Mouse (Mus musculus) heart, embryonic 16.5 days (tissue): ENCODE results near the gene Neil3. TPM values are rescaled to one million over a fixed set of nuclear protein-coding genes. Genes with fewer than 3 reads are reported as not detected.
"Not testable (repeated sequence)": the region's sequence is repeated elsewhere in the genome, so short reads cannot be mapped to it uniquely, and the experiment has no call there.

Source experiments
- ATAC-seq: fragments of 200-750 bp; cut with Nextera tagmentation; replicated peaks from 2 replicates; pipeline ENCODE4 v1.8.0; 2017; ENCODE audit warnings: moderate number of reproducible peaks; ENCODE audit not compliant: insufficient read depth, low FRiP score; ENCODE audit errors: extremely low read depth
- H3K27ac ChIP-seq: fragments of 300-500 bp; sonication (generic); 2 replicates; pipeline ENCODE4 v1.5.1; 2014; ENCODE audit warnings: mild to moderate bottlenecking, low read length, control low read depth, moderate library complexity
- H3K27me3 ChIP-seq: fragments of 300-500 bp; sonication (generic); 2 replicates; pipeline ENCODE4 v1.6.1; 2014; ENCODE audit warnings: low read length, mixed read lengths; ENCODE audit not compliant: control insufficient read depth, insufficient read depth
- H3K36me3 ChIP-seq: fragments of 300-500 bp; sonication (generic); 2 replicates; pipeline ENCODE4 v1.6.1; 2014; ENCODE audit not compliant: control insufficient read depth, insufficient read depth
- H3K4me1 ChIP-seq: fragments of 300-500 bp; sonication (generic); 2 replicates; pipeline ENCODE4 v1.6.1; 2014; ENCODE audit warnings: low read length, mixed read lengths; ENCODE audit not compliant: control insufficient read depth, insufficient read depth
- H3K4me2 ChIP-seq: fragments of 300-500 bp; sonication (generic); 2 replicates; pipeline ENCODE4 v1.6.1; 2014; ENCODE audit warnings: low read depth, mild to moderate bottlenecking, control low read depth, low read length
- H3K4me3 ChIP-seq: fragments of 300-500 bp; sonication (generic); 2 replicates; pipeline ENCODE4 v1.5.1; 2014; ENCODE audit warnings: mild to moderate bottlenecking, control low read depth, low read length
- H3K9ac ChIP-seq: fragments of 300-500 bp; sonication (generic); 2 replicates; pipeline ENCODE4 v1.6.1; 2014; ENCODE audit warnings: low read length, control low read depth
- H3K9me3 ChIP-seq: fragments of 300-500 bp; sonication (generic); replicated peaks from 2 replicates; pipeline ENCODE4 v1.6.1; 2016; ENCODE audit warnings: low read length; ENCODE audit not compliant: control insufficient read depth
- WGBS: fragments of 180-500 bp; shearing (Covaris S2); extraction: QIAGEN DNeasy Blood & Tissue Kit; methylation state at CpG from one replicate; pipeline ENCODE4 v1.1.7; 2014; 5-methylcytosine and 5-hydroxymethylcytosine counted together
- polyA plus RNA-seq: library from polyadenylated mRNA; unstranded; fragments of >200 nt; fragmentation: Nextera tagmentation; extraction: Ambion mirVana; gene quantifications from 2 replicates; pipeline ENCODE4 v1.2.1, GENCODE M21; 2015

The Neil3 gene
- polyA plus RNA-seq, 1 experiment from 2014 or later = 26.4 TPM

DNA sequence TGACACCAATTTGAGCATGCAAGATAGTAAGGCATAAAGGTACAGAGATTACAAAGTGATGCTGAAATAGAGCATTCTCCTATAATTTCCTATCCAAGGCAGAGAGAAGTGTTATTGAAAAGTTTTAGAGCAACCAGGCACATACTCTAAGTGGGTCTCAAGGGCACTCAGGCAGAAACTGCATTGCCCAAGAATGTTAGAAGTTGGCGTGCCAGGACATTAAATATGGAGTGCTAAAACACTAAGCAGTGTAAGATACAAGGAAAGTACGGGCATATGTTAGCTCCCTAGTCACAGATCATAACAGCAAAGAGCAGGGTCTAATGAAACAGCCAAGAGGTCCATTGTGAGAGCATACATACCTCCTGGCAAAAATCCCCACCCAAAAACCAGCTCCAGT lies 65.3 kb downstream of the Neil3 start:
- Histone ChIP-seq H3K4me3 (no peak overlapping the region), H3K27me3 (no peaks in the 10 kb centered on the region), H3K36me3 (no peaks in the 10 kb centered on the region), H3K4me1 (no peaks in the 10 kb centered on the region), H3K27ac (no peak overlapping the region), H3K9me3 (no peaks in the 10 kb centered on the region), H3K4me2 (no peak overlapping the region), H3K9ac (no peak overlapping the region)
- ATAC-seq = no peak
- WGBS = 60% methylated on average over 2 of the region's 2 CpGs

DNA sequence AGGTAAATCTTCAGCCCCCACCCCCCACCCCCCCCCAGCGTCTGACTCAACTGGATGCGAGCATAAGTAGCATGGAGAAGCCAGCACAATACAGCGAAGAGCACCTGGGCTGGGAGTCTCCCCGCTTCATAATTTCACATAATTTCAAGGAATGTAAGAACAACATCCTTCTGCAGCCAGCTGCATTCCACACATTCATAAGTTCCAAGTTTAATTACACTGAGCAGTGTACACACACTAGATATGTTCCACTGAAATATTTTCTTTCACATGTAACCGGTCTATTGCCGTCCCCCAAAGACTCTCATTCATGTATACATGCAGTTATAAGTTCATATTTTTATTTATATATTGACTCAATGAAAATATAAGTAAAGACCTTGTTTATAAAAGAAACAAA lies 72.6 kb downstream of the Neil3 start:
- 75% methylated on average over 6 of the region's 6 CpGs for whole genome bisulfite sequencing
- H3K4me2 ChIP-seq = no peak overlapping the region
- ATAC-seq = no peak
- no peak overlapping the region for H3K9ac ChIP-seq
- H3K27me3 ChIP-seq = no peaks in the 10 kb centered on the region
- H3K4me3 ChIP-seq = no peak overlapping the region
- H3K4me1 ChIP-seq = no peaks in the 10 kb centered on the region
- H3K9me3 ChIP-seq = no peaks in the 10 kb centered on the region
- H3K27ac ChIP-seq = no peak overlapping the region
- no peaks in the 10 kb centered on the region for H3K36me3 ChIP-seq

DNA sequence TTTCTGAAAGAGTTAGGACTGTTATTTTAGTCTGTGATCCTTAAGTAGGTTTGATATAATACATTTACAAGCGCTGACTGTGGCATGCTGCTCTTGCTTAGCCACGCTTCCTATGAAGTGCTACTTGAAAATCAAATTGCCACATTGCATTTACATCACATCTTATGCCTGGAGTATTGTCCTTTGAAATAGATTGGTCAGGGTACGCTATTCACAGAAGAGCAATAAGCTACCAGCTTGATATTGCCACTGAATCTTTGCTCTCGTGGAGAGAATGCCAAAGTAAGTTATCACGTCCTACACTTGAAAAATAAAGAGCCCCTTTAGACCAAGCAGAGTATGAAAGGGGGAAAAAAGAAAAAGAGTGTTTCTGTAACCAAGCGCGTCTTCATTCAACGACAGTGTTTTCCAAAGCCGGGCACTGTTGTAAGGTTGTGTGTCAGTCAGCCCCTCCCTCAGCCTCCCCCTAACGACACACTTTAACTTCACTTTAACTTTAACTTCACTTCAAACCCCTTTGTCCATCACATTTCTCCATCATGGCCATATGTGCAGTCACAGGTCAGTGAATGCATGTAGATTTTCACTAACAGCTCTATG lies 76.3 kb downstream of the Neil3 start:
- H3K4me3 ChIP-seq = no peak overlapping the region
- ATAC-seq = no peak
- WGBS = 77% methylated on average over 10 of the region's 10 CpGs
- H3K9me3 ChIP-seq = no peaks in the 10 kb centered on the region
- H3K36me3 ChIP-seq = no peaks in the 10 kb centered on the region
- H3K27me3 ChIP-seq = no peaks in the 10 kb centered on the region
- no peak overlapping the region for H3K9ac ChIP-seq
- no peaks in the 10 kb centered on the region for H3K4me1 ChIP-seq
- H3K4me2 ChIP-seq = no peak overlapping the region
- no peak overlapping the region for H3K27ac ChIP-seq

DNA sequence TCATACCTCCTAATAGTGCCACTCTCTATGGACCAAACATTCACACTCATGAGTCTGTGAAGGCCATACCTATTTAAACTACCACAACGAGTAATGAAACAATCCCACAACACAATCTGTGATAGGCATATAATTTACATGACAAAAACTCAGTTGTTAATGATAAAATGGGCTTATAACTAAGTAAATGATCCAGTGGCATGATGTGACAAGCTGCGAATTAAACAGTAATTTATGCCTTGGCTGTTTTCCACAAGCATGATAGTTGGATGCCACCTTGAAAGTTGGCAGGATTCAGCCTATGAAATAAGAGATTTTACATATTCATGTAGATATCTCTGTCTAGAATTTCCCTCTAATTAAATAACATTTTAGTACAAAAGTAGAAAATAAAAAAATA lies 99.3 kb downstream of the Neil3 start:
- no peaks in the 10 kb centered on the region for H3K27me3 ChIP-seq
- no peak overlapping the region for H3K9ac ChIP-seq
- no peaks in the 10 kb centered on the region for H3K4me1 ChIP-seq
- H3K4me3 ChIP-seq = no peak overlapping the region
- no peak for ATAC-seq
- H3K36me3 ChIP-seq = no peaks in the 10 kb centered on the region
- H3K9me3 ChIP-seq = no peaks in the 10 kb centered on the region
- H3K4me2 ChIP-seq = no peak overlapping the region
- 79% methylated on average over 2 of the region's 2 CpGs for WGBS
- H3K27ac ChIP-seq = no peak overlapping the region

DNA sequence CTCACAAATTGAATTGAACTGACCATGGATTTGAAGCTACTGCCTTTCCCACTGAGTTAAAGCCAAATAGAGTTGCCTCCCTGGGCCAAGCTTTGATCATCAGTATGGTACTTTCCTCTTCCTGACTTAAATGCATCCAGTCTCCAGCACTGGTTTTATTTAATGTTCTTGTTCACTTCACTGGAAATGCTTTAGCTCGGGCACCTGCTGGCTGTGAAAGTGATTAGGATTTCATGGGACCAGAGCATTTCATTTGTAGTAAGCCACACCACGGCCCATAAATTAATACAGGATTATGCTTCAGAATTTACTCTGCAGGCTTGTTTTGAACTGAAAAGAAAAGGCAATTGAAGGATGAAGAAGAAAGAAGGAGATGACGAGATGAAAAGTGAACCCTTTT lies 100.8 kb downstream of the Neil3 start:
- H3K9ac ChIP-seq, H3K36me3 ChIP-seq, ATAC-seq, H3K4me1 ChIP-seq, H3K27ac ChIP-seq, H3K27me3 ChIP-seq, H3K4me3 ChIP-seq, H3K4me2 ChIP-seq, H3K9me3 ChIP-seq: not testable (repeated sequence)
- 76% methylated on average over 3 of the region's 3 CpGs for WGBS

Other genes starting within 250 kb of the Neil3 start
- gene Aga, start 127.3 kb downstream of the Neil3 start, polyA plus RNA-seq = 40.0 and 41.6 TPM in 2 replicates